ENCODE assay signal across 26 mouse cellular contexts in the genomic region with DNA sequence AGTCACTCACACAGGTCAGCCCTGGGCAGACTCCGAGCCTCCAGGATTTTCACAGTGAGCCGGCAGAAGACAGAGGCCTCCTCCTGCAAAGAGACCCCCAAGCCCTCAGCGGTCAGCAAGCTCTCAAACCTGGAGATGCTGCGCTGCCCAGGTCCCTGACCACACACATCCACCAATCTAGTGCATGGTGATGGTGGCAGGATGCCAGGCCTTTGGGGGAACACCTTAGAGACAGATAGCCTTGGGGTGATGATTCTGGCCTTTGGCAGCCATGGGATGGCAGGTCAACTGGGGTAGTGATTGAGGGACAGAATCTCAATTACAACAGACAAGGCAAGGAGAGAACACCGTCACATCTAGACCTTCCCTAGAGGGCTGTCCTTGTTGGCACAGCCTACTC. TPM values are rescaled to one million over a fixed set of nuclear protein-coding genes. Genes with fewer than 3 reads are reported as not detected.
DNase-seq lines count a peak whose midpoint lies in the region; ATAC-seq lines count a peak whose summit lies in the region.
"Had no signal": no experiment of that assay in that cellular context is flagged by ENCODE, and none has a peak within 500 bp of the region (broad histone marks: within the 10 kb centered on the region; RNA-seq: fewer than 3 reads in every experiment).

No protein-coding gene starts in this region.

- H3K36me3 ChIP-seq in lung, embryonic 15.5 days, result no peaks in the 10 kb centered on the region
- H3K36me3 ChIP-seq: embryonic facial prominence, embryonic 12.5 days; embryonic facial prominence, embryonic 15.5 days; forebrain, embryonic 12.5 days; forebrain, embryonic 15.5 days; hindbrain, embryonic 12.5 days; hindbrain, embryonic 15.5 days had no signal

- no peak overlapping the region for H3K9ac ChIP-seq in lung, embryonic 15.5 days
- H3K9ac ChIP-seq: embryonic facial prominence, embryonic 12.5 days; embryonic facial prominence, embryonic 15.5 days; forebrain, embryonic 12.5 days; forebrain, embryonic 15.5 days; hindbrain, embryonic 12.5 days; hindbrain, embryonic 15.5 days had no signal

- ATAC-seq in lung, embryonic 15.5 days (ENCODE audit: borderline replicate concordance, extremely low read depth, low FRiP score, low TSS enrichment), result 0 out of 2 replicates have a peak, but pooled peaks have one; percentile 32
- no peak for ATAC-seq in megakaryocyte progenitor cell, adult 5-6 weeks (replicated peaks; ENCODE audit: poor library complexity)
- ATAC-seq: activated CD4-positive, CD25-positive, alpha-beta regulatory T cell, adult 4 months; forebrain, embryonic 15.5 days had no signal

- peak; percentile 43 to 80 for DNase-seq in adrenal gland, adult (ENCODE audit: inconsistent age in 2 of 2, low spot score in 1 of 2)
- DNase-seq in adrenal gland, postnatal 4 days (ENCODE audit: low spot score in 2 of 2), result no peak
- no peak for DNase-seq in lung, adult 18-20 months
- DNase-seq in adrenal gland, postnatal 14 days, result peak; percentile 63
- no peak for DNase-seq in cerebellum, postnatal 4 days (ENCODE audit: low spot score in 2 of 2)
- DNase-seq: cerebellum, adult 11-12 months; cerebellum, adult 8-10 months; gastrocnemius, postnatal 10 days; heart, adult 11 months had no signal

- 71% methylated on average over 5 of the region's 5 CpGs for WGBS in lung, embryonic 15.5 days

- H3K9me3 ChIP-seq in lung, embryonic 15.5 days, result no peaks in the 10 kb centered on the region
- H3K9me3 ChIP-seq: embryonic facial prominence, embryonic 12.5 days; embryonic facial prominence, embryonic 15.5 days; forebrain, embryonic 12.5 days; forebrain, embryonic 15.5 days; hindbrain, embryonic 12.5 days; hindbrain, embryonic 15.5 days had no signal

- H3K27ac ChIP-seq in lung, embryonic 15.5 days, result no peak overlapping the region
- H3K27ac ChIP-seq: embryonic facial prominence, embryonic 12.5 days; embryonic facial prominence, embryonic 15.5 days; forebrain, embryonic 12.5 days; forebrain, embryonic 15.5 days; hindbrain, embryonic 12.5 days; hindbrain, embryonic 15.5 days had no signal

- H3K4me1 ChIP-seq in lung, embryonic 15.5 days, result no peaks in the 10 kb centered on the region
- H3K4me1 ChIP-seq: embryonic facial prominence, embryonic 12.5 days; embryonic facial prominence, embryonic 15.5 days; forebrain, embryonic 12.5 days; forebrain, embryonic 15.5 days; hindbrain, embryonic 12.5 days; hindbrain, embryonic 15.5 days had no signal

- H3K4me3 ChIP-seq in lung, embryonic 15.5 days, result no peak overlapping the region
- H3K4me3 ChIP-seq: embryonic facial prominence, embryonic 12.5 days; embryonic facial prominence, embryonic 15.5 days; forebrain, embryonic 12.5 days; forebrain, embryonic 15.5 days; hindbrain, embryonic 12.5 days; hindbrain, embryonic 15.5 days had no signal

- H3K4me2 ChIP-seq in lung, embryonic 15.5 days, result no peak overlapping the region
- H3K4me2 ChIP-seq: embryonic facial prominence, embryonic 12.5 days; embryonic facial prominence, embryonic 15.5 days; forebrain, embryonic 12.5 days; forebrain, embryonic 15.5 days; heart, embryonic 11.5 days; hindbrain, embryonic 12.5 days; hindbrain, embryonic 15.5 days had no signal

- no peaks in the 10 kb centered on the region for H3K27me3 ChIP-seq in lung, embryonic 15.5 days
- H3K27me3 ChIP-seq: embryonic facial prominence, embryonic 12.5 days; embryonic facial prominence, embryonic 15.5 days; forebrain, embryonic 12.5 days; forebrain, embryonic 15.5 days; hindbrain, embryonic 12.5 days; hindbrain, embryonic 15.5 days had no signal

RNA-seq across cellular contexts. Expression of a gene that starts 4.9 kb away (rescaled TPM):
- under 1 TPM in 1 of 2 experiments, not detected in 1; 0.28 TPM for total RNA-seq in adrenal gland, postnatal 4 days (2021)
- polyA plus RNA-seq in lung, embryonic 15.5 days (2015; fragmentation: Nextera tagmentation; extraction: Ambion mirVana), result not detected in 2 replicates
- total RNA-seq in adrenal gland, postnatal 14 days (2021), result not detected in 2 replicates
- not detected in 2 replicates for total RNA-seq in megakaryocyte progenitor cell, adult 5-6 weeks (2015)
- total RNA-seq in megakaryocyte progenitor cell, adult 5-6 weeks (2017), result not detected in 2 replicates
- total RNA-seq: common myeloid progenitor, adult 5-6 weeks; ES-E14; gastrocnemius, postnatal 10 days; gastrocnemius, postnatal 4 days; heart, adult 8-10 months; heart, postnatal 25 days; hematopoietic stem cell, adult 5-6 weeks had no signal
- polyA plus RNA-seq: activated CD4-positive, CD25-positive, alpha-beta regulatory T cell, adult 4 months; forebrain, embryonic 12.5 days; forebrain, embryonic 15.5 days; heart, embryonic 11.5 days; heart, postnatal 0 days; hindbrain, embryonic 12.5 days; hindbrain, embryonic 15.5 days had no signal

RNA-seq across cellular contexts. Expression of a gene that starts 29.9 kb away (rescaled TPM):
- not detected for total RNA-seq in adrenal gland, postnatal 4 days (2021)
- 0.30 and 0.90 TPM in 2 replicates for polyA plus RNA-seq in lung, embryonic 15.5 days (2015; fragmentation: Nextera tagmentation; extraction: Ambion mirVana)
- total RNA-seq in adrenal gland, postnatal 14 days (2021), result 0.23 TPM in 1 of 2 replicates, not detected in the other
- not detected in 2 replicates for total RNA-seq in megakaryocyte progenitor cell, adult 5-6 weeks (2015)
- not detected in 2 replicates for total RNA-seq in megakaryocyte progenitor cell, adult 5-6 weeks (2017)
- total RNA-seq: gastrocnemius, postnatal 10 days; heart, postnatal 25 days; hematopoietic stem cell, adult 5-6 weeks had no signal
- polyA plus RNA-seq: forebrain, embryonic 12.5 days; forebrain, embryonic 15.5 days; heart, embryonic 11.5 days had no signal

RNA-seq across cellular contexts. Expression of a gene that starts 39.0 kb away (rescaled TPM):
- total RNA-seq in adrenal gland, postnatal 4 days (2021), result 1 to 10 TPM; 2.2 to 2.9 TPM
- polyA plus RNA-seq in lung, embryonic 15.5 days (2015; fragmentation: Nextera tagmentation; extraction: Ambion mirVana), result 0.37 TPM in 1 of 2 replicates, not detected in the other
- 0.48 and 0.53 TPM in 2 replicates for total RNA-seq in adrenal gland, postnatal 14 days (2021)
- not detected in 2 replicates for total RNA-seq in megakaryocyte progenitor cell, adult 5-6 weeks (2015)
- total RNA-seq in megakaryocyte progenitor cell, adult 5-6 weeks (2017), result not detected in 2 replicates
- total RNA-seq: common myeloid progenitor, adult 5-6 weeks; hematopoietic stem cell, adult 5-6 weeks had no signal

Comparison
In these comparisons a context has a peak if more than half of its experiments do, and no peak if none do; other contexts are left out.
1. DNase-seq: peak in adrenal gland, adult (2 of 2) and adrenal gland, postnatal 14 days (single experiment); none in adrenal gland, postnatal 4 days (0 of 2), lung, adult 18-20 months (0 of 2) and cerebellum, postnatal 4 days (0 of 2).